Mouse (Mus musculus): ENCODE measurements at regions not wholly inside any gene's neighbourhood (a gene's known extent, or its start where the extent isn't known, plus 50 kb on each side); places are given as distances from the start of the nearest gene placed in this dataset.
"Not testable (repeated sequence)": the region's sequence is repeated elsewhere in the genome, so short reads cannot be mapped to it uniquely, and the experiment has no call there.

DNA sequence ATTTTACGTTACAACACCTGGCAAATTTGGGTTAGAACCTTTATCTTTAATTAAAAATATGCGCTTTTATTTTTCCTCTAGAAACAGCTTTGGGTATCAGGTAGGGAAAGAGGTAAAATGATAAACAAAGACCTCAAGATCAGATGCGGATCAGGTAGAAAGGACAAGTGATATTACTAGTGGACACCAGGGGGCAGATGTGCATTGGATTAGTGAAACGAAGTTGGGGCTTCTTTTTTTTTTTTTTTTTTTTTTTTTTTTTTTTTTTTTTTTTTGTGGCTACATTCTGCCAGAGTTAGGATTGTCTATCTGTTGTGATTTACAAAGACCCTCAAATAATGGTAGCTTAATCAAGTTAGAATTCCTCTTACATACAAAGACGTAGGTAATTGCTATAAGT is 153.8 kb downstream of the Cd109 start:
- DNase-seq (ENCODE audit: low spot score) = no peak

GRCm38 (mm10) chr9:78773936-78774335 is 158.6 kb downstream of the Cd109 start:
- DNase-seq (ENCODE audit: low spot score) = no peak

DNA sequence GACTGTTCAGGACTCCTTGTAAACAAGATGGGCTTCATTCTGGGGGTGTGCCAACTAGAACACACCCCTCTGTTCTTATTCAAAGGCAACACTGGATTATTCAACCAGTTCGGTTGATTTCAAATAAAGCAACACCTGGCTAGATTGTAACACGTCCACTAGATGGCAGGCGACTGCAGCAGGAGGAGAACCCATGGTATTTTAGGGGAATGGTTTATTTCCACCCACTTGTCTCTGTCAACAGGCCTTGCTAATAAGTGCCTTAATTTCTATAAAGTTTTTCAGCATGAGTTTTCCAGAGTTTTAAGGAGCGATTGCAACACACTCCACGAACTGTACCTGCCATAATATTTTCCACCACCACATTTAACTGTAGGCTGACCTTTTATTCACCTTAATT is 160.1 kb downstream of the Cd109 start:
- DNase-seq (ENCODE audit: low spot score) = peak; percentile 17

GRCm38 (mm10) chr9:78780595-78780994 is 165.2 kb downstream of the Cd109 start:
- no peak for DNase-seq (ENCODE audit: low spot score)

GRCm38 (mm10) chr9:78782297-78782696 is 167.0 kb downstream of the Cd109 start:
- no peak for DNase-seq (ENCODE audit: low spot score)

GRCm38 (mm10) chr9:78782860-78783259 is 167.5 kb downstream of the Cd109 start:
- no peak for DNase-seq (ENCODE audit: low spot score)

DNA sequence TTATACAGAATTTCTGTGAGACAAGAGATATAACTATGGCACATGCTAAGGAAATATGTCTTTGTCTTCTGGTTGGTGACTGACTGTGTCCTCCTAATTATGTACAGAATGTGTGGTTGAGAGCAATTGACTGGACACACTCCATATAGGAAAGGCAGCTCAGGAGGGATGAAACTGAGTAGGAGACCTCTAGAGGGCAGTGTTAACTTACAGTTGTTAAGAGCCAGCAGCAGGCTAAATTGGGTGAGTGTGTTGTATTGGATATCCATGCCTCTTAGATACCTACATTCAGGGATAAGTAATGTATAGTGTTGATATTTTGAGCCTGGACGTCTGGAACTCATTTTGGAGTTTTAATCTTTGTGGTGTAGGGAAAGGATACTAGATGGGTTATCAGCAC is 172.5 kb downstream of the Cd109 start:
- peak; percentile 10 for DNase-seq (ENCODE audit: low spot score)

- DNase-seq (ENCODE audit: low spot score) = no peak
Measured at GRCm38 (mm10) chr9:78789703-78790102, 174.4 kb downstream of the Cd109 start.

DNA sequence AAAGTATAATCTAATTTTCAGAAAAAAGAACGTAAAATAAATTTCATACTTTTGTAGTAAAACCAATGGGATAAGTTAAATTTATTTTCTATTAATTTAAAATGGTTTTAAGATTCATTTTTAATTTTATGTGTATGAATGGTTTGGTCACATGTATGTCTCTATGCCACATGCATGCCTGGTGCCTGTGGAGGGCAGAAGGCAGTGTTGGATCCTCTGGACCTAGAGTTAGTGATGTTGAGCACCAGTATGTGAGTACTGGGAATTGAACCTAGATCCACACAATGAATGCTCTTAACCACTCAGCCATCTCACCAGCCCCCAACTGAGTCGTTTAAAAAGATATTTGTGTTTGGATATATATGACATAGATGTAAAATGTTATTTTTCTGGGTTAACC is 174.8 kb downstream of the Cd109 start:
- DNase-seq (ENCODE audit: low spot score) = no peak

- DNase-seq (ENCODE audit: low spot score) = no peak
Measured at GRCm38 (mm10) chr9:78795801-78796200, 180.5 kb downstream of the Cd109 start.

DNA sequence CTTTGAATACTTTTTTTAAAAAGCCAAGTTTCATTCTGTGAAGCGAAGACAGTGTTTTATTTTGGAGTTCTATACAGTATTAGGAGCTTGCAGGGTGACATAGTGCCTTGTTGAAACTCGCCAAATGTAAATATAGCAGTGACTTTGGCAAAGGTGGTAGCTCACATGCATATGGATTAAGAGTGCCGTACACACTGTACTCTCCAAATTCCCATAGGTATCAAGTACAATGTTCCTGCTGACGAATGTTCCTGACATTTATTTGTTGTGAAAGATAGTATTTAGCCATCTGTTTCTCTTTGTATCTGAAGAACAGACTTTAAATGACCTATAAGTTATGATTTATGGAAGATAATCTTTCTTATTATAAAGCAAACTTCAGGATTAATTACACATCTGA is 201.9 kb downstream of the Cd109 start:
- no peak for DNase-seq (ENCODE audit: low spot score)

GRCm38 (mm10) chr9:78821554-78822212 is 206.3 kb downstream of the Cd109 start:
- DNase-seq (ENCODE audit: low spot score) = not testable (repeated sequence)

- no peak for DNase-seq (ENCODE audit: low spot score)
Measured at GRCm38 (mm10) chr9:78844969-78845683, 229.8 kb downstream of the Cd109 start.

- no peak for DNase-seq (ENCODE audit: low spot score)
Measured at GRCm38 (mm10) chr9:78846110-78846509, 230.8 kb downstream of the Cd109 start.

- no peak for DNase-seq (ENCODE audit: low spot score)
Measured at GRCm38 (mm10) chr9:78847890-78848563, 232.7 kb downstream of the Cd109 start.

DNA sequence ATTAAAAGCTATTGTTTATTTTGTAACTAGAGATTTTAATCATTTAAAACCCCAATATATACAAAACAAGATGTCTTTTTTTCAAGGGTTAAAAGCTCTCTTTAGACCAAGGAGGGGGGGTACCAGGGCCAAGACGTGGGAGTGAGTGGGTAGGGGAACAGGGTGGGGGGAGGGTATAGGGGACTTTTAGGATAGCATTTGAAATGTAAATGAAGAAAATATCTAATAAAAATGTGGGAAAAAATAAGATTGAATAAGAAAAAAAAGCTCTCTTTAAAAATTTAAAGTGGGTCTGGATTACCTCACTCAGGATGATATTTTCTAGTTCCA is 233.2 kb downstream of the Cd109 start:
- not testable (repeated sequence) for DNase-seq (ENCODE audit: low spot score)

GRCm38 (mm10) chr9:78856981-78857380 is 241.6 kb downstream of the Cd109 start:
- DNase-seq (ENCODE audit: low spot score) = no peak

GRCm38 (mm10) chr9:78859956-78860355 is 244.6 kb downstream of the Cd109 start:
- no peak for DNase-seq (ENCODE audit: low spot score)

- no peak for DNase-seq (ENCODE audit: low spot score)
Measured at GRCm38 (mm10) chr9:78872561-78872960, 257.2 kb downstream of the Cd109 start.

DNA sequence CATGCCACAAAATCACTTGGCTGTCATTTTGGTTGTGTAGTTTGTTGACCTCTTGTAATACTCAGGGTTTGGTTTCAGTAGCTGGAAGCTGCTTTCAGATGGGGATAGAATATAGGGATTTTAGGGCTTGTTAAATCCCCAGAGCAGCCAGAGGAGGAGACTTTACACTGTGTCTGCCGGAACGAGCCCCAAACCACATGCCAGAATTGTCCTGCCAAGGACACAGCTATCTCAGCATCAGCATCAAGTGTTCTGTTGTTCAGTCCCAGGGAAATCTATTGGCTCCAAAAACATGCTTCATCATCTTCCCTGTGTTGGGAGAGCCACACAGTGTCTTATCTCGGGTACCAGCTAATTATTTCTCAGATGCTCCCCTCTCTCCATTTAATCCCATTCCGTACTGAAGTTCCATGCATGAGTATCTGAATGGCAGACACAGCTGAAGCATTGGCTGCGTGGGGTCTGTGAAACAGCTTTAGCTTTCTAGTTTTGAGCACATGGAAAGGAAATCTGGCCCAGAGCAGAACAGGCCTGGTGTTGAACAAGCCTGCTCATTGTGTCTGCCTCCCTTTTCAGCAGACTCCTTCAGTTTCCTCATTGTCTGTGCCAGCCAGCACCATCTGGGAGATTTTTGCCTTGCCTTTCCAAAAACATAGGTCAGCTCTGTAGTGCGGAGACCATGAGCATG is 264.8 kb downstream of the Cd109 start:
- no peak for DNase-seq (ENCODE audit: low spot score)

DNA sequence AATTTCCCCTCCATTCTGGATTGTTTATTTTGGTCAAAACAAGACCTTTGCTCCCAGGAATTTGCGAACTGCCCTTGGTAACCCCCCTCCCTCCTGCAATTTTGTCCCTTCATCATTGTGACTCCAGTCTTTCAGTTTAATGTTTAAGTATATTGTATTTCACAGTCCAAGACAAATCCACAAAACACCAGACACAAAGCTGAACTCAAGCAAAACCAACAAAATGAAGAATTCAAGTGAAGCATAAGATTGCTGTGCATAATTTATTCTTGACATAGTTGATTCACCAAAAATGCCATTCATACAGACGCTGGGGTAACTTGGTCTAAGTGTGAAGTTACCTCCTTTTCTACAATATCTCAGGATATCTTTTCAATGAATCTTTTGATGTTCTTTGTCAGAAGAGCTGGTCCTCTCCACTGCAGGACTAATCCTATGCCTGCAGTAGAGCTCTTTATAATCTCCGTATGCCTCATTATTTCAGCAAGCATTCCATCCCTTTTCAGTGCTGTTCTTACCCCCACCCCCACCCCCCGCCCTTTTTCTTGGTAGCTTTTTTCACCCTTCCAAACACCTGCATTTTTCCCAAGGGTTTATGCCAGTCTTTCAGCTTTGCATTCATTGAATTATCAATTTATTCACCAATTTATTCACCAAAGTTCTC is 265.4 kb downstream of the Cd109 start:
- no peak for DNase-seq (ENCODE audit: low spot score)

Measured in thymus, postnatal 0 days (tissue).